Mouse (Mus musculus): ENCODE data around the gene Senp2. TPM values are rescaled to one million over a fixed set of nuclear protein-coding genes. Genes with fewer than 3 reads are reported as not detected.

The Senp2 gene
- polyA plus RNA-seq, 1 experiment from 2014 or later, result 44.5 TPM

GRCm38 (mm10) chr16:22001172-22001571 is 8.1 kb upstream of the Senp2 start:
- no peak overlapping the region for H3K4me2 ChIP-seq (ENCODE audit: low read depth, low read length)
- no peaks in the 10 kb centered on the region for H3K36me3 ChIP-seq (ENCODE audit: control insufficient read depth, insufficient read depth, low read length)
- H3K9ac ChIP-seq (ENCODE audit: low read length), result no peak overlapping the region
- WGBS, result 64% methylated on average over 4 of the region's 4 CpGs
- H3K4me1 ChIP-seq (replicated peaks; ENCODE audit: control insufficient read depth, insufficient read depth, low read length), result peaks cover 5% of the 10 kb centered on the region
- no peaks in the 10 kb centered on the region for H3K27me3 ChIP-seq (ENCODE audit: control insufficient read depth, insufficient read depth, low read depth, low read length)
- peak overlapping the region; percentile 17; the same call in 1 of the 2 replicates for H3K27ac ChIP-seq (ENCODE audit: low read length)
- no peak overlapping the region for H3K4me3 ChIP-seq (ENCODE audit: low read length)
- no peak for ATAC-seq (ENCODE audit: low read depth)
- H3K9me3 ChIP-seq (ENCODE audit: control insufficient read depth, low read length), result no peaks in the 10 kb centered on the region

GRCm38 (mm10) chr16:22001606-22002005 is 7.7 kb upstream of the Senp2 start:
- peaks cover 2% of the 10 kb centered on the region; the same call in 1 of the 2 replicates for H3K4me1 ChIP-seq (replicated peaks; ENCODE audit: control insufficient read depth, insufficient read depth, low read length)
- no peaks in the 10 kb centered on the region for H3K27me3 ChIP-seq (ENCODE audit: control insufficient read depth, insufficient read depth, low read depth, low read length)
- no peak for ATAC-seq (ENCODE audit: low read depth)
- no peaks in the 10 kb centered on the region for H3K36me3 ChIP-seq (ENCODE audit: control insufficient read depth, insufficient read depth, low read length)
- no peak overlapping the region for H3K4me3 ChIP-seq (ENCODE audit: low read length)
- H3K9ac ChIP-seq (ENCODE audit: low read length), result no peak overlapping the region
- H3K27ac ChIP-seq (ENCODE audit: low read length), result peak overlapping the region; percentile 22
- 40% methylated on average over 3 of the region's 3 CpGs for WGBS
- no peaks in the 10 kb centered on the region for H3K9me3 ChIP-seq (ENCODE audit: control insufficient read depth, low read length)
- H3K4me2 ChIP-seq (ENCODE audit: low read depth, low read length), result no peak overlapping the region

GRCm38 (mm10) chr16:22009596-22009995 is 312 bp downstream of the Senp2 start:
- no peaks in the 10 kb centered on the region for H3K9me3 ChIP-seq (ENCODE audit: control insufficient read depth, low read length)
- H3K27me3 ChIP-seq (ENCODE audit: control insufficient read depth, insufficient read depth, low read depth, low read length), result no peaks in the 10 kb centered on the region
- ATAC-seq (ENCODE audit: low read depth), result peak; percentile 65
- H3K4me3 ChIP-seq (ENCODE audit: low read length), result peak overlapping the region; percentile 99
- H3K4me1 ChIP-seq (replicated peaks; ENCODE audit: control insufficient read depth, insufficient read depth, low read length), result peaks cover 7% of the 10 kb centered on the region
- WGBS, result 1% methylated on average over 51 of the region's 51 CpGs
- peak overlapping the region; percentile 67 for H3K27ac ChIP-seq (ENCODE audit: low read length)
- no peaks in the 10 kb centered on the region for H3K36me3 ChIP-seq (ENCODE audit: control insufficient read depth, insufficient read depth, low read length)
- H3K9ac ChIP-seq (ENCODE audit: low read length), result peak overlapping the region; percentile 94
- H3K4me2 ChIP-seq (ENCODE audit: low read depth, low read length), result peak overlapping the region; percentile 63

GRCm38 (mm10) chr16:22015569-22015968 is 6.3 kb downstream of the Senp2 start:
- no peak for ATAC-seq (ENCODE audit: low read depth)
- Histone ChIP-seq H3K4me1 (replicated peaks; ENCODE audit: control insufficient read depth, insufficient read depth, low read length) (peaks cover 3% of the 10 kb centered on the region; the same call in 1 of the 2 replicates), H3K9ac (ENCODE audit: low read length) (no peak overlapping the region), H3K4me2 (ENCODE audit: low read depth, low read length) (no peak overlapping the region), H3K9me3 (ENCODE audit: control insufficient read depth, low read length) (no peaks in the 10 kb centered on the region), H3K36me3 (ENCODE audit: control insufficient read depth, insufficient read depth, low read length) (peaks cover 27% of the 10 kb centered on the region), H3K4me3 (ENCODE audit: low read length) (no peak overlapping the region), H3K27me3 (ENCODE audit: control insufficient read depth, insufficient read depth, low read depth, low read length) (no peaks in the 10 kb centered on the region), H3K27ac (ENCODE audit: low read length) (no peak overlapping the region)
- WGBS, result 77% methylated on average over 1 of the region's 1 CpGs

- Histone ChIP-seq H3K4me2 (ENCODE audit: low read depth, low read length) (no peak overlapping the region), H3K9ac (ENCODE audit: low read length) (no peak overlapping the region), H3K27me3 (ENCODE audit: control insufficient read depth, insufficient read depth, low read depth, low read length) (no peaks in the 10 kb centered on the region), H3K4me3 (ENCODE audit: low read length) (no peak overlapping the region), H3K27ac (ENCODE audit: low read length) (no peak overlapping the region), H3K9me3 (ENCODE audit: control insufficient read depth, low read length) (peaks cover 5% of the 10 kb centered on the region), H3K36me3 (ENCODE audit: control insufficient read depth, insufficient read depth, low read length) (peaks cover 33% of the 10 kb centered on the region), H3K4me1 (replicated peaks; ENCODE audit: control insufficient read depth, insufficient read depth, low read length) (no peaks in the 10 kb centered on the region)
- ATAC-seq (ENCODE audit: low read depth), result no peak
- 94% methylated on average over 2 of the region's 2 CpGs for WGBS
Observed at GRCm38 (mm10) chr16:22022122-22022521, 12.8 kb downstream of the Senp2 start.

- peaks cover 32% of the 10 kb centered on the region for H3K36me3 ChIP-seq (ENCODE audit: control insufficient read depth, insufficient read depth, low read length)
- no peak overlapping the region for H3K4me3 ChIP-seq (ENCODE audit: low read length)
- H3K27me3 ChIP-seq (ENCODE audit: control insufficient read depth, insufficient read depth, low read depth, low read length), result no peaks in the 10 kb centered on the region
- H3K4me1 ChIP-seq (replicated peaks; ENCODE audit: control insufficient read depth, insufficient read depth, low read length), result no peaks in the 10 kb centered on the region
- no peak overlapping the region for H3K27ac ChIP-seq (ENCODE audit: low read length)
- H3K9me3 ChIP-seq (ENCODE audit: control insufficient read depth, low read length), result no peaks in the 10 kb centered on the region
- no peak overlapping the region for H3K4me2 ChIP-seq (ENCODE audit: low read depth, low read length)
- ATAC-seq (ENCODE audit: low read depth), result no peak
- H3K9ac ChIP-seq (ENCODE audit: low read length), result no peak overlapping the region
- WGBS, result 88% methylated on average over 5 of the region's 5 CpGs
Observed at GRCm38 (mm10) chr16:22027474-22027873, 18.2 kb downstream of the Senp2 start.

GRCm38 (mm10) chr16:22038554-22038953 is 29.3 kb downstream of the Senp2 start:
- Histone ChIP-seq H3K27ac (ENCODE audit: low read length) (no peak overlapping the region), H3K4me2 (ENCODE audit: low read depth, low read length) (no peak overlapping the region), H3K36me3 (ENCODE audit: control insufficient read depth, insufficient read depth, low read length) (peaks cover 32% of the 10 kb centered on the region), H3K9ac (ENCODE audit: low read length) (no peak overlapping the region), H3K27me3 (ENCODE audit: control insufficient read depth, insufficient read depth, low read depth, low read length) (no peaks in the 10 kb centered on the region), H3K4me1 (replicated peaks; ENCODE audit: control insufficient read depth, insufficient read depth, low read length) (no peaks in the 10 kb centered on the region), H3K4me3 (ENCODE audit: low read length) (no peak overlapping the region), H3K9me3 (ENCODE audit: control insufficient read depth, low read length) (no peaks in the 10 kb centered on the region)
- ATAC-seq (ENCODE audit: low read depth), result no peak
- WGBS, result 86% methylated on average over 10 of the region's 10 CpGs

GRCm38 (mm10) chr16:22039978-22040377 is 30.7 kb downstream of the Senp2 start:
- Histone ChIP-seq H3K36me3 (ENCODE audit: control insufficient read depth, insufficient read depth, low read length) (peaks cover 43% of the 10 kb centered on the region), H3K9me3 (ENCODE audit: control insufficient read depth, low read length) (no peaks in the 10 kb centered on the region), H3K4me2 (ENCODE audit: low read depth, low read length) (no peak overlapping the region), H3K9ac (ENCODE audit: low read length) (no peak overlapping the region), H3K27ac (ENCODE audit: low read length) (no peak overlapping the region), H3K4me3 (ENCODE audit: low read length) (no peak overlapping the region), H3K27me3 (ENCODE audit: control insufficient read depth, insufficient read depth, low read depth, low read length) (no peaks in the 10 kb centered on the region), H3K4me1 (replicated peaks; ENCODE audit: control insufficient read depth, insufficient read depth, low read length) (no peaks in the 10 kb centered on the region)
- no peak for ATAC-seq (ENCODE audit: low read depth)
- 92% methylated on average over 1 of the region's 1 CpGs for WGBS

GRCm38 (mm10) chr16:22043830-22044229 is 34.5 kb downstream of the Senp2 start:
- ATAC-seq (ENCODE audit: low read depth), result no peak
- no peaks in the 10 kb centered on the region for H3K27me3 ChIP-seq (ENCODE audit: control insufficient read depth, insufficient read depth, low read depth, low read length)
- peaks cover 35% of the 10 kb centered on the region for H3K36me3 ChIP-seq (ENCODE audit: control insufficient read depth, insufficient read depth, low read length)
- no peak overlapping the region for H3K27ac ChIP-seq (ENCODE audit: low read length)
- no peak overlapping the region for H3K4me2 ChIP-seq (ENCODE audit: low read depth, low read length)
- no peak overlapping the region for H3K9ac ChIP-seq (ENCODE audit: low read length)
- no peak overlapping the region for H3K4me3 ChIP-seq (ENCODE audit: low read length)
- H3K9me3 ChIP-seq (ENCODE audit: control insufficient read depth, low read length), result no peaks in the 10 kb centered on the region
- no peaks in the 10 kb centered on the region for H3K4me1 ChIP-seq (replicated peaks; ENCODE audit: control insufficient read depth, insufficient read depth, low read length)
- 74% methylated on average over 4 of the region's 4 CpGs for WGBS

GRCm38 (mm10) chr16:22045930-22046329 is 36.6 kb downstream of the Senp2 start:
- no peak overlapping the region for H3K4me2 ChIP-seq (ENCODE audit: low read depth, low read length)
- no peak overlapping the region for H3K27ac ChIP-seq (ENCODE audit: low read length)
- H3K4me3 ChIP-seq (ENCODE audit: low read length), result no peak overlapping the region
- H3K27me3 ChIP-seq (ENCODE audit: control insufficient read depth, insufficient read depth, low read depth, low read length), result no peaks in the 10 kb centered on the region
- ATAC-seq (ENCODE audit: low read depth), result no peak
- H3K9me3 ChIP-seq (ENCODE audit: control insufficient read depth, low read length), result no peaks in the 10 kb centered on the region
- 91% methylated on average over 3 of the region's 3 CpGs for WGBS
- H3K36me3 ChIP-seq (ENCODE audit: control insufficient read depth, insufficient read depth, low read length), result peaks cover 34% of the 10 kb centered on the region
- no peak overlapping the region for H3K9ac ChIP-seq (ENCODE audit: low read length)
- H3K4me1 ChIP-seq (replicated peaks; ENCODE audit: control insufficient read depth, insufficient read depth, low read length), result no peaks in the 10 kb centered on the region

Measured in lung, embryonic 16.5 days (tissue).